Mouse (Mus musculus) myocyte (in vitro differentiated cells): ENCODE measurements around the gene Tmem56. TPM values are rescaled to one million over a fixed set of nuclear protein-coding genes. Genes with fewer than 3 reads are reported as not detected.

Experiments
- H3K27me3 ChIP-seq: one replicate; pipeline ENCODE4 v1.6.1; 2011; ENCODE audit not compliant: control insufficient read depth, insufficient read depth, insufficient read length
- H3K36me3 ChIP-seq: one replicate; pipeline ENCODE4 v1.6.1; 2011; ENCODE audit not compliant: control insufficient read depth, insufficient read depth
- H3K4me2 ChIP-seq: one replicate; pipeline ENCODE4 v1.6.1; 2011; ENCODE audit warnings: low read depth, control low read depth
- H3K4me3 ChIP-seq: one replicate; pipeline ENCODE4 v1.5.1; 2011; ENCODE audit warnings: mild to moderate bottlenecking, control low read depth, moderate library complexity
- H3K79me2 ChIP-seq: one replicate; pipeline ENCODE4 v1.6.1; 2011; ENCODE audit not compliant: control insufficient read depth, insufficient read depth
- H3ac ChIP-seq: one replicate; pipeline ENCODE4 v1.6.1; 2011; ENCODE audit not compliant: control insufficient read depth, insufficient read length
- CEBPB ChIP-seq: IDR thresholded peaks from 2 replicates; pipeline ENCODE4 v1.6.1; 2011; ENCODE audit warnings: mild to moderate bottlenecking, moderate library complexity; ENCODE audit not compliant: poor library complexity, insufficient read depth, severe bottlenecking
- E2F4 ChIP-seq: IDR thresholded peaks from one replicate; pipeline ENCODE4 v1.6.1; 2011; ENCODE audit warnings: mild to moderate bottlenecking, control low read depth, moderate library complexity; ENCODE audit not compliant: insufficient read depth
- MAX ChIP-seq: IDR thresholded peaks from one replicate; pipeline ENCODE4 v1.6.1; 2011; ENCODE audit warnings: low read depth, mild to moderate bottlenecking, control low read depth
- MYOD1 ChIP-seq, 3 experiments: IDR thresholded peaks; one replicate each; pipeline ENCODE4 v1.6.1; 2011; ENCODE audit warnings: control low read depth in 2 of 3, low read depth in 2 of 3, mild to moderate bottlenecking in 2 of 3, moderate library complexity in 1 of 3; ENCODE audit not compliant: insufficient read length in 2 of 3, control insufficient read depth in 1 of 3
- MYOG ChIP-seq, 3 experiments: IDR thresholded peaks; one replicate each; pipeline ENCODE4 v1.6.1; 2011; ENCODE audit warnings: control low read depth in 2 of 3, low read depth in 2 of 3, mild to moderate bottlenecking in 2 of 3; ENCODE audit not compliant: insufficient read length in 2 of 3, control insufficient read depth in 1 of 3, insufficient read depth in 1 of 3
- POLR2A ChIP-seq: IDR thresholded peaks from one replicate; pipeline ENCODE4 v1.6.1; 2011; ENCODE audit warnings: low read depth, mild to moderate bottlenecking, control low read depth, moderate library complexity; ENCODE audit not compliant: insufficient read length
- POLR2AphosphoS2 ChIP-seq: IDR thresholded peaks from one replicate; pipeline ENCODE4 v1.6.1; 2011; ENCODE audit warnings: low read depth, control low read depth; ENCODE audit not compliant: insufficient read length
- REST ChIP-seq: IDR thresholded peaks from one replicate; pipeline ENCODE4 v1.6.1; 2011; ENCODE audit warnings: mild to moderate bottlenecking, control low read depth, moderate library complexity; ENCODE audit not compliant: insufficient read depth, insufficient read length
- SRF ChIP-seq: IDR thresholded peaks from one replicate; pipeline ENCODE4 v1.6.1; 2011; ENCODE audit warnings: low read depth; ENCODE audit not compliant: control insufficient read depth, insufficient read length
- TCF12 ChIP-seq: IDR thresholded peaks from one replicate; pipeline ENCODE4 v1.6.1; 2011; ENCODE audit warnings: mild to moderate bottlenecking, control low read depth; ENCODE audit not compliant: poor library complexity, insufficient read depth, severe bottlenecking
- TCF3 ChIP-seq: IDR thresholded peaks from one replicate; pipeline ENCODE4 v1.6.1; 2011; ENCODE audit warnings: low read depth, control low read depth; ENCODE audit not compliant: insufficient read length
- USF1 ChIP-seq: IDR thresholded peaks from one replicate; pipeline ENCODE4 v1.6.1; 2011; ENCODE audit warnings: low read depth, mild to moderate bottlenecking, control low read depth, moderate library complexity
- polyA plus RNA-seq: library from polyadenylated mRNA; unstranded; fragments of >200 nt; fragmentation: generic; extraction: Trizol; gene quantifications from one replicate; pipeline ENCODE4 v1.2.1, GENCODE M21; 2012; ENCODE audit warnings: missing spikeins

The Tmem56 gene
- 0.13 TPM for polyA plus RNA-seq

- no peak within 1 kb of the TSS for H3K4me2 ChIP-seq
- no peaks in the 10 kb centered on the region for H3K36me3 ChIP-seq
- no peaks in the 10 kb centered on the region for H3K27me3 ChIP-seq
- H3ac ChIP-seq: no peak within 1 kb of the TSS
- H3K4me3 ChIP-seq: no peak within 1 kb of the TSS
- no peak for TF ChIP-seq REST
- no peak for TF ChIP-seq USF1
- TF ChIP-seq POLR2AphosphoS2: no peak
- no peak for TF ChIP-seq TCF12
- no peak for TF ChIP-seq POLR2A
- TF ChIP-seq MYOG (IDR thresholded peaks at IDR 0.05; ENCODE audit: control insufficient read depth in 1 of 3, insufficient read depth in 1 of 3, insufficient read length in 2 of 3, low read depth in 2 of 3): no peak
- H3K79me2 ChIP-seq: no peaks in the 10 kb centered on the region
Observed at GRCm38 (mm10) chr3:121282998-121283397, at the start of gene Tmem56. Gene Tmem56 (minus strand): TSS chr3:121283098.

DNA sequence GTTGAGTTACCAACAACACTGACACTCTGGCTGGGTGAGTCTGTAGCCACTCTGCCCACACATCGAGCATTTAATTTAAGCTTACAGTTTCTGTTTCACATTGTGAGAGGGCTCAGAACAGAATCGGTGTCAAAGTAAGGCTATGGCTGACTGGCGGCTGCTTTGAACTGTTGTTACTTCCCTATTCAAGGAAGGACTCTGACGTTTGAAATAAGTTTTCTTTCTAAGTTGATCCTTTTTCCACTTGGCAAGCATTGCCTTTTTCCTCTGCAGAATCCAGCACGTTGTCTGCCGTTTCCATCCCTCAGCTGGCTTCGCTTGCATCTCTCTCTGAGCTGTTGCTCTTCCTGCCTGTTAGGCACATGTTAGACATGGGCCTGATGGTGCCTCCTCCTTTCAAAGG is 47.3 kb upstream of the Tmem56 start:
- no peak overlapping the region for H3K4me3 ChIP-seq

GRCm38 (mm10) chr3:121329647-121330046 is 46.7 kb upstream of the Tmem56 start:
- H3ac ChIP-seq: no peak overlapping the region
- no peak overlapping the region for H3K4me3 ChIP-seq
- no peaks in the 10 kb centered on the region for H3K27me3 ChIP-seq
- no peaks in the 10 kb centered on the region for H3K79me2 ChIP-seq
- H3K36me3 ChIP-seq: peaks cover 8% of the 10 kb centered on the region
- TF ChIP-seq TCF3 (no peak), MYOD1 (IDR thresholded peaks at IDR 0.05; ENCODE audit: control insufficient read depth in 1 of 3, insufficient read length in 2 of 3, low read depth in 2 of 3) (no peak), E2F4 (no peak), POLR2A (no peak), REST (no peak), SRF (no peak), TCF12 (no peak)
- H3K4me2 ChIP-seq: no peak overlapping the region

More for the DNA sequence above, 47.3 kb upstream of the Tmem56 start:
- Histone ChIP-seq H3ac (no peak overlapping the region), H3K4me2 (no peak overlapping the region), H3K36me3 (peaks cover 8% of the 10 kb centered on the region), H3K79me2 (no peaks in the 10 kb centered on the region), H3K27me3 (no peaks in the 10 kb centered on the region)
- TF ChIP-seq TCF3 (no peak), POLR2A (no peak), POLR2AphosphoS2 (no peak), E2F4 (no peak), SRF (no peak), REST (no peak), MAX (no peak), MYOD1 (IDR thresholded peaks at IDR 0.05; ENCODE audit: control insufficient read depth in 1 of 3, insufficient read length in 2 of 3, low read depth in 2 of 3) (no peak), CEBPB (no peak), TCF12 (no peak), USF1 (no peak), MYOG (IDR thresholded peaks at IDR 0.05; ENCODE audit: control insufficient read depth in 1 of 3, insufficient read depth in 1 of 3, insufficient read length in 2 of 3, low read depth in 2 of 3) (no peak)

- Histone ChIP-seq H3K4me2 (peak overlapping the region; percentile 52), H3K79me2 (no peaks in the 10 kb centered on the region), H3K36me3 (no peaks in the 10 kb centered on the region), H3ac (no peak overlapping the region), H3K4me3 (no peak overlapping the region), H3K27me3 (no peaks in the 10 kb centered on the region)
- TF ChIP-seq MAX (no peak), E2F4 (no peak), MYOD1 (IDR thresholded peaks at IDR 0.05; ENCODE audit: control insufficient read depth in 1 of 3, insufficient read length in 2 of 3, low read depth in 2 of 3) (peak in 1 of 3 experiments; percentile 40), MYOG (IDR thresholded peaks at IDR 0.05; ENCODE audit: control insufficient read depth in 1 of 3, insufficient read depth in 1 of 3, insufficient read length in 2 of 3, low read depth in 2 of 3) (peak in 1 of 3 experiments; percentile 15), SRF (no peak), TCF3 (no peak), USF1 (no peak)
Observed at GRCm38 (mm10) chr3:121327406-121327805, 44.5 kb upstream of the Tmem56 start.

DNA sequence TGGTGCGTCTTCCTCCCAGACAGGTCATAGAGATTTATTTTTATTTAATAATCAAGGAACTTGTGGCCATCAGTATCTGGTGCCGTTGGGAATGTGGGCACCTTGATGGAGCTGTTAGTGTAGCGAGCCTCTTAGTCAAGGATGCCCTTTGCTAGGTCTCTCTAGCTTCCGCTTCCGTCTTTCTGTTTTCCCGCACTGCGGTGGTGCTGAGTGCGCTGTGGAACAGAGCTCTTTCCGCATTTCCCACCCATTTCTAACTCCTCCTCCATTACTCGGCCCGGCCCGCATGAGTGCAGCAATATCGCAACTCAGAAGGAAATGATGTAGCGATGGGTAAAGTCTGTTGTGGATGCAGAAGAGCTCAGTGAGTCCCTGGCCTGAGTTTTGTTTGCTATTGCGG is 40.5 kb upstream of the Tmem56 start:
- Histone ChIP-seq H3K79me2 (no peaks in the 10 kb centered on the region), H3K4me3 (no peak overlapping the region), H3ac (no peak overlapping the region), H3K4me2 (no peak overlapping the region), H3K27me3 (no peaks in the 10 kb centered on the region), H3K36me3 (no peaks in the 10 kb centered on the region)
- TF ChIP-seq CEBPB (no peak), TCF12 (no peak), MAX (no peak), POLR2A (no peak), USF1 (no peak), REST (no peak), POLR2AphosphoS2 (no peak), SRF (no peak), TCF3 (no peak)
